Mouse (Mus musculus): ENCODE measurements around the gene Rnf135.
A peak's percentile ranks its signal among the peaks of the same experiment; 100 is the strongest.
"Not testable (repeated sequence)": the region's sequence is repeated elsewhere in the genome, so short reads cannot be mapped to it uniquely, and the experiment has no call there.

The Rnf135 gene

GRCm38 (mm10) chr11:80202296-80202695 lies 18.6 kb downstream of the Rnf135 start:
- no peak for DNase-seq (ENCODE audit: low read depth, low spot score)

- no peak for DNase-seq (ENCODE audit: low read depth, low spot score)
Observed at GRCm38 (mm10) chr11:80204037-80204436, 20.4 kb downstream of the Rnf135 start.

- DNase-seq (ENCODE audit: low read depth, low spot score): no peak
Observed at GRCm38 (mm10) chr11:80204941-80205340, 21.3 kb downstream of the Rnf135 start.

- no peak for DNase-seq (ENCODE audit: low read depth, low spot score)
Observed at GRCm38 (mm10) chr11:80208465-80208859, 24.8 kb downstream of the Rnf135 start.

GRCm38 (mm10) chr11:80208860-80209800 lies 25.5 kb downstream of the Rnf135 start, which contains the start of gene Rhot1:
Rhot1 (plus strand) TSS chr11:80209019.
- peak; percentile 89 for DNase-seq (ENCODE audit: low read depth, low spot score)

GRCm38 (mm10) chr11:80210321-80210720 lies 26.7 kb downstream of the Rnf135 start:
- no peak for DNase-seq (ENCODE audit: low read depth, low spot score)

- no peak for DNase-seq (ENCODE audit: low read depth, low spot score)
Observed at GRCm38 (mm10) chr11:80212282-80212681, 28.6 kb downstream of the Rnf135 start.

- no peak for DNase-seq (ENCODE audit: low read depth, low spot score)
Observed at GRCm38 (mm10) chr11:80215291-80215690, 31.6 kb downstream of the Rnf135 start.

- no peak for DNase-seq (ENCODE audit: low read depth, low spot score)
Observed at GRCm38 (mm10) chr11:80218657-80219293, 35.1 kb downstream of the Rnf135 start.

- DNase-seq (ENCODE audit: low read depth, low spot score): not testable (repeated sequence)
Observed at GRCm38 (mm10) chr11:80230066-80230465, 46.4 kb downstream of the Rnf135 start.

GRCm38 (mm10) chr11:80237278-80237677 lies 53.6 kb downstream of the Rnf135 start:
- no peak for DNase-seq (ENCODE audit: low read depth, low spot score)

- no peak for DNase-seq (ENCODE audit: low read depth, low spot score)
Observed at GRCm38 (mm10) chr11:80238306-80238705, 54.7 kb downstream of the Rnf135 start.

GRCm38 (mm10) chr11:80247026-80247425 lies 63.4 kb downstream of the Rnf135 start:
- no peak for DNase-seq (ENCODE audit: low read depth, low spot score)

- DNase-seq (ENCODE audit: low read depth, low spot score): no peak
Observed at GRCm38 (mm10) chr11:80248531-80248930, 64.9 kb downstream of the Rnf135 start.
